12 mouse cellular contexts compared by ENCODE assay signal in the genomic region with DNA sequence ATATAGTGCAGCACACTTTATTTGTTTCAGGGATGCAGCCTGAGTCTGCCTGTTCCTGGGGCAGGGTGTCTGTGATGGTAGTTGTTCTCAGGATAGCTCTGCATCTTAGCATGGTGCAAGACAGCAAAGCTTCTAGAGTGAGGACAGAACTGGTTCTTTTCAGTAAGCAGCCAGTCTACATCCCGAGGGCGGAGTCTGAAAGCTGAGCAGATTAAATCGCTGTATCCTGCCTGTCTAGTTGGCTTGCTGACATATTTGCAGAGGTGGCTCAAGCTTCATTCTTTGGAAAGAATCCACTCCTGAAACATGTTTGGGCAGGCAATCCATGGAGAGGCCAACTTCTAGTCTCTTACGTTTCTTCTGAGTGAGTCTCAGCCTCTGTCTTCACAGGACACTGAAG.
DNase-seq lines count a peak whose midpoint lies in the region; ATAC-seq and TF ChIP-seq lines count a peak whose summit lies in the region.
"Had no signal": no experiment of that assay in that cellular context is flagged by ENCODE, and none has a peak within 500 bp of the region (broad histone marks: within the 10 kb centered on the region; RNA-seq: fewer than 3 reads in every experiment).

No protein-coding gene starts in this region.

- H3K9ac ChIP-seq in lung, postnatal 0 days (replicated peaks; ENCODE audit: low read depth), result no peak overlapping the region
- no peak overlapping the region for H3K9ac ChIP-seq in embryonic facial prominence, embryonic 11.5 days (replicated peaks; ENCODE audit: low read length)
- no peak overlapping the region for H3K9ac ChIP-seq in stomach, embryonic 16.5 days (ENCODE audit: low read length)
- H3K9ac ChIP-seq: hindbrain, embryonic 12.5 days had no signal

- H3K27ac ChIP-seq in lung, postnatal 0 days (ENCODE audit: low read length), result no peak overlapping the region
- H3K27ac ChIP-seq in embryonic facial prominence, embryonic 11.5 days (replicated peaks; ENCODE audit: low read depth, low read length), result no peak overlapping the region
- H3K27ac ChIP-seq in stomach, embryonic 16.5 days (ENCODE audit: low read length), result peak overlapping the region; percentile 70
- H3K27ac ChIP-seq: hindbrain, embryonic 12.5 days had no signal

- no peaks in the 10 kb centered on the region for H3K27me3 ChIP-seq in lung, postnatal 0 days (replicated peaks; ENCODE audit: insufficient read depth, low read length)
- H3K27me3 ChIP-seq in embryonic facial prominence, embryonic 11.5 days (ENCODE audit: control insufficient read depth, insufficient read depth, low read length), result no peaks in the 10 kb centered on the region
- no peaks in the 10 kb centered on the region for H3K27me3 ChIP-seq in stomach, embryonic 16.5 days (ENCODE audit: control insufficient read depth, insufficient read depth, low read length)
- H3K27me3 ChIP-seq: hindbrain, embryonic 12.5 days had no signal

- H3K9me3 ChIP-seq in lung, postnatal 0 days (ENCODE audit: low read length), result no peaks in the 10 kb centered on the region
- no peaks in the 10 kb centered on the region for H3K9me3 ChIP-seq in embryonic facial prominence, embryonic 11.5 days (replicated peaks; ENCODE audit: control insufficient read depth, low read length)
- H3K9me3 ChIP-seq in stomach, embryonic 16.5 days (replicated peaks; ENCODE audit: control insufficient read depth, low read length), result no peaks in the 10 kb centered on the region
- H3K9me3 ChIP-seq: hindbrain, embryonic 12.5 days had no signal

- H3K4me3 ChIP-seq in lung, postnatal 0 days (ENCODE audit: low read depth, low read length), result no peak overlapping the region
- no peak overlapping the region for H3K4me3 ChIP-seq in lung, adult 2 months (replicated peaks; ENCODE audit: extremely low read depth, low read depth, low read length)
- no peak overlapping the region for H3K4me3 ChIP-seq in embryonic facial prominence, embryonic 11.5 days (ENCODE audit: low read depth, low read length)
- no peak overlapping the region for H3K4me3 ChIP-seq in stomach, embryonic 16.5 days (replicated peaks; ENCODE audit: low read length)
- H3K4me3 ChIP-seq: hindbrain, embryonic 12.5 days had no signal

- H3K4me2 ChIP-seq in lung, postnatal 0 days (replicated peaks; ENCODE audit: low read depth, low read length), result no peak overlapping the region
- no peak overlapping the region for H3K4me2 ChIP-seq in embryonic facial prominence, embryonic 11.5 days (ENCODE audit: low read depth, low read length)
- no peak overlapping the region for H3K4me2 ChIP-seq in stomach, embryonic 16.5 days (ENCODE audit: low read depth, low read length)
- H3K4me2 ChIP-seq: hindbrain, embryonic 12.5 days had no signal

- no peaks in the 10 kb centered on the region for H3K36me3 ChIP-seq in lung, postnatal 0 days (ENCODE audit: insufficient read depth, low read length)
- H3K36me3 ChIP-seq in embryonic facial prominence, embryonic 11.5 days (replicated peaks; ENCODE audit: control insufficient read depth, insufficient read depth, low read depth, low read length), result no peaks in the 10 kb centered on the region
- no peaks in the 10 kb centered on the region for H3K36me3 ChIP-seq in stomach, embryonic 16.5 days (ENCODE audit: control insufficient read depth, insufficient read depth, low read length)
- H3K36me3 ChIP-seq: hindbrain, embryonic 12.5 days had no signal

- no peak for TF ChIP-seq EP300 in lung, postnatal 0 days (IDR thresholded peaks at IDR 0.05)

- peak; percentile 48 for DNase-seq in lung, postnatal 0 days (ENCODE audit: low spot score)
- no peak for DNase-seq in lung, adult 2 months
- DNase-seq in embryonic facial prominence, embryonic 11.5 days (ENCODE audit: low spot score), result peak; percentile 48
- peak; percentile 98 for DNase-seq in gonadal fat pad, adult 2 months (ENCODE audit: low read depth)
- no peak for DNase-seq in adrenal gland, adult 2 months
- DNase-seq: cerebellum, postnatal 10 days; embryo, embryonic 11 days; kidney, postnatal 4 days; right cerebral cortex, postnatal 25 days had no signal

- TF ChIP-seq CTCF in lung, postnatal 0 days (IDR thresholded peaks at IDR 0.05), result no peak
- TF ChIP-seq CTCF in lung, adult 2 months (IDR thresholded peaks at IDR 0.05; ENCODE audit: insufficient read depth, low read length), result no peak

- ATAC-seq in lung, postnatal 0 days, result peak; percentile 44
- no peak for ATAC-seq in embryonic facial prominence, embryonic 11.5 days (replicated peaks; ENCODE audit: insufficient number of reproducible peaks, low FRiP score, low TSS enrichment, low read depth)
- ATAC-seq in stomach, embryonic 16.5 days (ENCODE audit: insufficient read depth, low FRiP score), result peak; percentile 44; the same call in 1 of the 2 replicates
- ATAC-seq in megakaryocyte progenitor cell, adult 5-6 weeks (replicated peaks; ENCODE audit: poor library complexity), result no peak

- 47% methylated on average over 4 of the region's 4 CpGs for WGBS in lung, postnatal 0 days
- 52% methylated on average over 4 of the region's 4 CpGs for WGBS in lung, adult 2 months
- 76% methylated on average over 4 of the region's 4 CpGs for WGBS in embryonic facial prominence, embryonic 11.5 days
- WGBS in stomach, embryonic 16.5 days, result 54% methylated on average over 4 of the region's 4 CpGs

- TF ChIP-seq POLR2A in lung, adult 2 months (IDR thresholded peaks at IDR 0.05; ENCODE audit: borderline replicate concordance, extremely low read depth, low read depth, low read length), result no peak

- H3K4me1 ChIP-seq in lung, postnatal 0 days (ENCODE audit: insufficient read depth, low read depth, low read length), result no peaks in the 10 kb centered on the region
- H3K4me1 ChIP-seq in lung, adult 2 months (ENCODE audit: control insufficient read depth, insufficient read depth, low read length), result peaks cover 8% of the 10 kb centered on the region
- H3K4me1 ChIP-seq in embryonic facial prominence, embryonic 11.5 days (ENCODE audit: control insufficient read depth, insufficient read depth, low read length), result no peaks in the 10 kb centered on the region
- H3K4me1 ChIP-seq in stomach, embryonic 16.5 days (ENCODE audit: control insufficient read depth, insufficient read depth, low read length), result no peaks in the 10 kb centered on the region
- H3K4me1 ChIP-seq: hindbrain, embryonic 12.5 days had no signal

Comparison
In these comparisons a context has a peak if more than half of its experiments do, and no peak if none do; other contexts are left out.
1. DNase-seq: peak in lung, postnatal 0 days (single experiment), embryonic facial prominence, embryonic 11.5 days (single experiment) and gonadal fat pad, adult 2 months (single experiment); none in lung, adult 2 months (single experiment) and adrenal gland, adult 2 months (single experiment).
2. ATAC-seq: peak in lung, postnatal 0 days (single experiment) and stomach, embryonic 16.5 days (single experiment); none in embryonic facial prominence, embryonic 11.5 days (single experiment) and megakaryocyte progenitor cell, adult 5-6 weeks (single experiment).